19 mouse cellular contexts compared by ENCODE assay signal in the genomic region with DNA sequence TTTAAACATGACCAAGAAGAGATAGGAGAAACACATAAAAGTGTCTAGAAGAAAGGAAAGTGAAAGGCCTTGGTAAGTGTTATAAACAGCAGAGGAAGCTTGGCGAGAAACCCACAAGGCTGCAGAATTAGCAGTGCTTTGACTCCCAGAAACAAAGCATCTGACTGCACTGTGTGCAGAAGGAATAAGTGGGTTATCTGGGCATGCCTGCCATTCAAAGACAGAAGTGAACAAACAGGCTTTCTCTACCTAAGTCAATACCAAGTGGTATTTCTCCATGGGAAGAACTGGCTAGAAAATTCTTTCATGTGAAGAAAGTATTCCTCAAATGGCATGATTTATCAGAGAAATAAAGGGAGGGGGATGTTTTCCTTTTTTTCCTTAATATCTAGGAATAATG.
DNase-seq lines count a peak whose midpoint lies in the region; ATAC-seq and TF ChIP-seq lines count a peak whose summit lies in the region.
"Had no signal": no experiment of that assay in that cellular context is flagged by ENCODE, and none has a peak within 500 bp of the region (broad histone marks: within the 10 kb centered on the region; RNA-seq: fewer than 3 reads in every experiment).

No protein-coding gene starts in this region.

- TF ChIP-seq EP300 in stomach, postnatal 0 days (optimal IDR thresholded peaks at IDR 0.05), result no peak

- no peak for TF ChIP-seq CTCF in layer of hippocampus, adult 2 months (conservative IDR thresholded peaks at IDR 0.05)
- TF ChIP-seq CTCF in stomach, postnatal 0 days (IDR thresholded peaks at IDR 0.05; ENCODE audit: low read depth), result no peak
- TF ChIP-seq CTCF in brain, embryonic 14.5 days (IDR thresholded peaks at IDR 0.05; ENCODE audit: borderline replicate concordance, extremely low read depth, insufficient read depth, insufficient read length), result no peak

- no peak overlapping the region for H3K4me2 ChIP-seq in stomach, embryonic 14.5 days (replicated peaks; ENCODE audit: low read depth, low read length)
- no peak overlapping the region for H3K4me2 ChIP-seq in stomach, postnatal 0 days (replicated peaks; ENCODE audit: low read depth)
- H3K4me2 ChIP-seq: embryonic facial prominence, embryonic 13.5 days; forebrain, embryonic 13.5 days; forebrain, embryonic 15.5 days had no signal

- peak; percentile 78; the same call in 1 of the 2 replicates for ATAC-seq in stomach, embryonic 14.5 days (ENCODE audit: insufficient number of reproducible peaks, insufficient read depth, low FRiP score, low read depth)
- ATAC-seq in stomach, postnatal 0 days (ENCODE audit: low FRiP score, low TSS enrichment), result no peak
- ATAC-seq: forebrain, embryonic 13.5 days; forebrain, embryonic 15.5 days; forebrain, postnatal 0 days had no signal

- peak; percentile 4 for DNase-seq in layer of hippocampus, adult 9-11 months
- DNase-seq in layer of hippocampus, adult 2 months (ENCODE audit: low spot score in 2 of 2), result no peak
- no peak for DNase-seq in stomach, postnatal 0 days (ENCODE audit: low spot score)
- DNase-seq in brain, embryonic 14.5 days (ENCODE audit: low read depth), result peak; percentile 9
- no peak for DNase-seq in adrenal gland, postnatal 4 days (ENCODE audit: low spot score in 2 of 2)
- no peak for DNase-seq in ovary, postnatal 10 days (ENCODE audit: low spot score)
- DNase-seq: adrenal gland, adult 2 months; adrenal gland, postnatal 10 days; adrenal gland, postnatal 25 days; cerebellum, adult 11-12 months; cerebellum, adult 2 months; cerebellum, adult 9-10 months; cerebellum, postnatal 10 days; cerebellum, postnatal 25 days; forebrain, postnatal 0 days had no signal

- no peak overlapping the region for H3K27ac ChIP-seq in layer of hippocampus, adult 2 months
- H3K27ac ChIP-seq in stomach, embryonic 14.5 days (ENCODE audit: low read length), result no peak overlapping the region
- H3K27ac ChIP-seq in stomach, postnatal 0 days (replicated peaks), result no peak overlapping the region
- H3K27ac ChIP-seq: embryonic facial prominence, embryonic 13.5 days; forebrain, embryonic 13.5 days; forebrain, embryonic 15.5 days had no signal

- WGBS in stomach, embryonic 14.5 days, result 53% methylated on average over 1 of the region's 1 CpGs
- WGBS in stomach, postnatal 0 days, result 39% methylated on average over 1 of the region's 1 CpGs

- no peak for TF ChIP-seq POLR2A in brain, embryonic 14.5 days (IDR thresholded peaks at IDR 0.05; ENCODE audit: borderline replicate concordance, extremely low read depth, insufficient read depth, insufficient read length, poor library complexity, severe bottlenecking)

- no peak overlapping the region for H3K9ac ChIP-seq in stomach, embryonic 14.5 days (replicated peaks; ENCODE audit: low read depth, low read length)
- no peak overlapping the region for H3K9ac ChIP-seq in stomach, postnatal 0 days (ENCODE audit: low read length)
- H3K9ac ChIP-seq: embryonic facial prominence, embryonic 13.5 days; forebrain, embryonic 13.5 days; forebrain, embryonic 15.5 days; forebrain, postnatal 0 days had no signal

- no peaks in the 10 kb centered on the region for H3K27me3 ChIP-seq in stomach, embryonic 14.5 days (ENCODE audit: control insufficient read depth, insufficient read depth, low read length)
- H3K27me3 ChIP-seq in stomach, postnatal 0 days (ENCODE audit: control insufficient read depth, insufficient read depth, low read length), result no peaks in the 10 kb centered on the region
- H3K27me3 ChIP-seq: embryonic facial prominence, embryonic 13.5 days; forebrain, embryonic 13.5 days; forebrain, embryonic 15.5 days had no signal

- no peaks in the 10 kb centered on the region for H3K4me1 ChIP-seq in stomach, embryonic 14.5 days (ENCODE audit: control insufficient read depth, insufficient read depth, low read length)
- no peaks in the 10 kb centered on the region for H3K4me1 ChIP-seq in stomach, postnatal 0 days (replicated peaks; ENCODE audit: control insufficient read depth, insufficient read depth)
- H3K4me1 ChIP-seq: embryonic facial prominence, embryonic 13.5 days; forebrain, embryonic 13.5 days; forebrain, embryonic 15.5 days had no signal

- no peak overlapping the region for H3K4me3 ChIP-seq in layer of hippocampus, adult 2 months
- H3K4me3 ChIP-seq in stomach, embryonic 14.5 days (ENCODE audit: low read depth, low read length), result no peak overlapping the region
- no peak overlapping the region for H3K4me3 ChIP-seq in stomach, postnatal 0 days (ENCODE audit: low read depth, low read length)
- H3K4me3 ChIP-seq: embryonic facial prominence, embryonic 13.5 days; forebrain, embryonic 13.5 days; forebrain, embryonic 15.5 days had no signal

- no peaks in the 10 kb centered on the region for H3K36me3 ChIP-seq in stomach, embryonic 14.5 days (ENCODE audit: control insufficient read depth, insufficient read depth, low read length)
- H3K36me3 ChIP-seq in stomach, postnatal 0 days (ENCODE audit: control insufficient read depth, insufficient read depth, low read length), result no peaks in the 10 kb centered on the region
- H3K36me3 ChIP-seq: embryonic facial prominence, embryonic 13.5 days; forebrain, embryonic 15.5 days had no signal

- H3K9me3 ChIP-seq in stomach, embryonic 14.5 days (ENCODE audit: control insufficient read depth, low read depth, low read length), result no peaks in the 10 kb centered on the region
- H3K9me3 ChIP-seq in stomach, postnatal 0 days (ENCODE audit: control insufficient read depth, low read length), result no peaks in the 10 kb centered on the region
- H3K9me3 ChIP-seq: embryonic facial prominence, embryonic 13.5 days; forebrain, embryonic 13.5 days; forebrain, embryonic 15.5 days had no signal

Comparison
In these comparisons a context has a peak if more than half of its experiments do, and no peak if none do; other contexts are left out.
1. DNase-seq: peak in layer of hippocampus, adult 9-11 months (single experiment) and brain, embryonic 14.5 days (single experiment); none in layer of hippocampus, adult 2 months (0 of 2), stomach, postnatal 0 days (single experiment), adrenal gland, postnatal 4 days (0 of 2) and ovary, postnatal 10 days (single experiment).